Comparison of ENCODE assay signal across 8 mouse cellular contexts in the genomic region with DNA sequence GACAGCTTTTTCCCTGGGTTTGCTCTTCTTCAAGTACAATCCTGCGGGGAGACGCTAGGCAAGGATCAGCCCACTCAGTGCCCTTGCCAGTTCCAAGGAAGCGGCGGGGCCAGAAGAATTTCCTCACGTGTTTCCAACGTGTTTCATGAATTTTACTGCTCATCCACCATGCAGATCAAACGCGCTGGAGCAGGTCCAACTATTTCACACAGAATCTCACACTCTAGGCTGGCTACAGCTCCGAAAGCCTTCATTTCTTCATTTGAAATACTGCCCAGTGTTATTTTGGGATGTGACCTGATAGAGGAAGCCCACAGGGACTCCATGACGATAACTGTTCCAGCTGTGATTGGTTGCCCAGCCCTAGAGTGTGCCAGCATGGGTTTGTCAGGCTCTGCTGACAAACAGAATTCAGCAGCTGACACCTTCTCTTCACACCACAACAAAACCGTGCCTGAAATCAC. TPM values are rescaled to one million over a fixed set of nuclear protein-coding genes. Genes with fewer than 3 reads are reported as not detected.
DNase-seq lines count a peak whose midpoint lies in the region; ATAC-seq lines count a peak whose summit lies in the region.

No protein-coding gene starts in this region.

- no peak overlapping the region for H3K9ac ChIP-seq in kidney, embryonic 16.5 days (replicated peaks; ENCODE audit: low read length)
- H3K9ac ChIP-seq in heart, embryonic 11.5 days (ENCODE audit: low read depth, low read length) = no peak overlapping the region; the same call in 1 of the 2 replicates
- no peak overlapping the region for H3K9ac ChIP-seq in neural tube, embryonic 15.5 days (replicated peaks)

- H3K27me3 ChIP-seq in kidney, embryonic 16.5 days (ENCODE audit: insufficient read depth, low read length) = no peaks in the 10 kb centered on the region
- H3K27me3 ChIP-seq in heart, embryonic 11.5 days (ENCODE audit: control insufficient read depth, insufficient read depth, low read length) = no peaks in the 10 kb centered on the region
- H3K27me3 ChIP-seq in neural tube, embryonic 15.5 days (replicated peaks) = no peaks in the 10 kb centered on the region

- no peak overlapping the region for H3K27ac ChIP-seq in kidney, embryonic 16.5 days (ENCODE audit: low read length)
- peak overlapping the region; percentile 60 for H3K27ac ChIP-seq in heart, embryonic 11.5 days (ENCODE audit: low read depth, low read length)
- peak overlapping the region; percentile 59 for H3K27ac ChIP-seq in neural tube, embryonic 15.5 days (replicated peaks)

- H3K4me2 ChIP-seq in kidney, embryonic 16.5 days (replicated peaks; ENCODE audit: low read depth, low read length) = no peak overlapping the region
- H3K4me2 ChIP-seq in heart, embryonic 11.5 days = peak overlapping the region; percentile 37
- no peak overlapping the region for H3K4me2 ChIP-seq in neural tube, embryonic 15.5 days

- 66% methylated on average over 11 of the region's 11 CpGs for WGBS in kidney, embryonic 16.5 days
- WGBS in heart, embryonic 11.5 days (ENCODE audit: insufficient replicate concordance) = 48% methylated on average over 11 of the region's 11 CpGs
- 56% methylated on average over 11 of the region's 11 CpGs for WGBS in neural tube, embryonic 15.5 days

- peaks cover 33% of the 10 kb centered on the region for H3K36me3 ChIP-seq in kidney, embryonic 16.5 days (ENCODE audit: insufficient read depth, low read length)
- H3K36me3 ChIP-seq in heart, embryonic 11.5 days (ENCODE audit: control insufficient read depth, insufficient read depth, low read length) = peaks cover 5% of the 10 kb centered on the region
- peaks cover 12% of the 10 kb centered on the region for H3K36me3 ChIP-seq in neural tube, embryonic 15.5 days

- peak; percentile 28 for DNase-seq in kidney, adult 18-20 months
- DNase-seq in cerebellum, adult 9-11 months = peak; percentile 51
- peak; percentile 24 to 61 for DNase-seq in layer of hippocampus, postnatal 14 days (ENCODE audit: low spot score in 2 of 2)
- no peak for DNase-seq in thymus, postnatal 4 days

- no peaks in the 10 kb centered on the region for H3K9me3 ChIP-seq in kidney, embryonic 16.5 days (ENCODE audit: low read length)
- no peaks in the 10 kb centered on the region for H3K9me3 ChIP-seq in heart, embryonic 11.5 days (replicated peaks; ENCODE audit: control insufficient read depth, low read length)
- H3K9me3 ChIP-seq in neural tube, embryonic 15.5 days (replicated peaks) = no peaks in the 10 kb centered on the region

- H3K4me3 ChIP-seq in kidney, embryonic 16.5 days (ENCODE audit: low read length) = no peak overlapping the region
- no peak overlapping the region; the same call in 1 of the 2 replicates for H3K4me3 ChIP-seq in heart, embryonic 11.5 days (ENCODE audit: low read depth, low read length)
- H3K4me3 ChIP-seq in neural tube, embryonic 15.5 days (replicated peaks) = no peak overlapping the region

- peaks cover 8% of the 10 kb centered on the region for H3K4me1 ChIP-seq in kidney, embryonic 16.5 days (ENCODE audit: insufficient read depth, low read length)
- peaks cover 50% of the 10 kb centered on the region for H3K4me1 ChIP-seq in heart, embryonic 11.5 days (ENCODE audit: control insufficient read depth, insufficient read depth, low read length)
- peaks cover 35% of the 10 kb centered on the region for H3K4me1 ChIP-seq in neural tube, embryonic 15.5 days

- no peak for ATAC-seq in kidney, embryonic 16.5 days (ENCODE audit: low FRiP score, low TSS enrichment)
- ATAC-seq in heart, embryonic 11.5 days (replicated peaks; ENCODE audit: insufficient number of reproducible peaks, low FRiP score, low TSS enrichment) = peak; percentile 82
- no peak for ATAC-seq in neural tube, embryonic 15.5 days (ENCODE audit: low FRiP score)
- ATAC-seq in megakaryocyte-erythroid progenitor cell, adult 5-6 weeks (replicated peaks; ENCODE audit: low FRiP score, low TSS enrichment, poor library complexity, severe bottlenecking) = no peak

RNA-seq across cellular contexts. Expression of a gene that starts 28.5 kb away (rescaled TPM):
- 19.2 and 22.7 TPM in 2 replicates for polyA plus RNA-seq in kidney, embryonic 16.5 days (2015; fragmentation: Nextera tagmentation; extraction: Ambion mirVana)
- 11.4 and 13.9 TPM in 2 replicates for polyA plus RNA-seq in heart, embryonic 11.5 days (2014; fragmentation: Nextera tagmentation; extraction: Ambion mirVana)
- total RNA-seq in layer of hippocampus, postnatal 14 days (2021) = 1 to 10 TPM; 6.8 to 9.1 TPM
- 12.4 and 15.7 TPM in 2 replicates for polyA plus RNA-seq in neural tube, embryonic 15.5 days (2015; fragmentation: Nextera tagmentation; extraction: Ambion mirVana)
- 7.0 and 10.1 TPM in 2 replicates for total RNA-seq in megakaryocyte-erythroid progenitor cell, adult 5-6 weeks (2014; fragmentation: Nextera tagmentation)
- 2.3 and 12.4 TPM in 2 replicates for total RNA-seq in megakaryocyte-erythroid progenitor cell, adult 5-6 weeks (2017)

RNA-seq across cellular contexts. Expression of a gene that starts 51.0 kb away (rescaled TPM):
- 2.4 and 4.4 TPM in 2 replicates for polyA plus RNA-seq in kidney, embryonic 16.5 days (2015; fragmentation: Nextera tagmentation; extraction: Ambion mirVana)
- 1.5 and 2.5 TPM in 2 replicates for polyA plus RNA-seq in heart, embryonic 11.5 days (2014; fragmentation: Nextera tagmentation; extraction: Ambion mirVana)
- total RNA-seq in layer of hippocampus, postnatal 14 days (2021) = 10 to 100 TPM; 30.0 to 36.7 TPM
- polyA plus RNA-seq in neural tube, embryonic 15.5 days (2015; fragmentation: Nextera tagmentation; extraction: Ambion mirVana) = 4.3 and 7.0 TPM in 2 replicates
- 16.2 and 24.1 TPM in 2 replicates for total RNA-seq in megakaryocyte-erythroid progenitor cell, adult 5-6 weeks (2014; fragmentation: Nextera tagmentation)
- 5.0 and 8.1 TPM in 2 replicates for total RNA-seq in megakaryocyte-erythroid progenitor cell, adult 5-6 weeks (2017)

RNA-seq across cellular contexts. Expression of a gene that starts 55.6 kb away (rescaled TPM):
- 30.5 and 35.0 TPM in 2 replicates for polyA plus RNA-seq in kidney, embryonic 16.5 days (2015; fragmentation: Nextera tagmentation; extraction: Ambion mirVana)
- polyA plus RNA-seq in heart, embryonic 11.5 days (2014; fragmentation: Nextera tagmentation; extraction: Ambion mirVana) = 26.7 and 34.2 TPM in 2 replicates
- total RNA-seq in layer of hippocampus, postnatal 14 days (2021) = 10 to 100 TPM; 75.3 to 76.5 TPM
- 26.9 and 28.7 TPM in 2 replicates for polyA plus RNA-seq in neural tube, embryonic 15.5 days (2015; fragmentation: Nextera tagmentation; extraction: Ambion mirVana)
- total RNA-seq in megakaryocyte-erythroid progenitor cell, adult 5-6 weeks (2014; fragmentation: Nextera tagmentation) = 127 and 136 TPM in 2 replicates
- total RNA-seq in megakaryocyte-erythroid progenitor cell, adult 5-6 weeks (2017) = 28.2 and 29.6 TPM in 2 replicates
